Mouse (Mus musculus) liver, adult 2 months (tissue): ENCODE data around the gene Rpap3.

ENCODE experiments used
- CTCF ChIP-seq: fragments of 200-500 bp; IDR thresholded peaks from 2 replicates; pipeline ENCODE4 v1.5.1; 2011; ENCODE audit warnings: low read depth, low read length, control low read depth
- POLR2A ChIP-seq: fragments of 200-500 bp; IDR thresholded peaks from 2 replicates; pipeline ENCODE4 v1.6.1; 2011; ENCODE audit warnings: low read length, control low read depth; ENCODE audit not compliant: insufficient read depth; ENCODE audit errors: extremely low read depth

GRCm38 (mm10) chr15:97643986-97644385, 61.6 kb downstream of the Rpap3 start:
- TF ChIP-seq CTCF (no peak), POLR2A (no peak)
